Mouse (Mus musculus) heart, embryonic 11.5 days (tissue): ENCODE data around the gene Catsperb. TPM values are rescaled to one million over a fixed set of nuclear protein-coding genes. Genes with fewer than 3 reads are reported as not detected.
"Not testable (repeated sequence)": the region's sequence is repeated elsewhere in the genome, so short reads cannot be mapped to it uniquely, and the experiment has no call there.

Source experiments
- ATAC-seq: fragments of 200-750 bp; cut with Nextera tagmentation; replicated peaks from 2 replicates; pipeline ENCODE4 v1.8.0; 2017; ENCODE audit warnings: moderate library complexity; ENCODE audit not compliant: insufficient number of reproducible peaks, low FRiP score, low TSS enrichment
- H3K27ac ChIP-seq: fragments of 300-500 bp; sonication (generic); 2 replicates; pipeline ENCODE4 v1.5.1; 2014; ENCODE audit warnings: mild to moderate bottlenecking, low read depth, low read length
- H3K27me3 ChIP-seq: fragments of 300-500 bp; sonication (generic); 2 replicates; pipeline ENCODE4 v1.6.1; 2014; ENCODE audit warnings: mild to moderate bottlenecking, low read length, mixed read lengths; ENCODE audit not compliant: control insufficient read depth, insufficient read depth
- H3K36me3 ChIP-seq: fragments of 300-500 bp; sonication (generic); 2 replicates; pipeline ENCODE4 v1.6.1; 2014; ENCODE audit warnings: mild to moderate bottlenecking, low read length, moderate library complexity, mixed read lengths; ENCODE audit not compliant: control insufficient read depth, insufficient read depth
- H3K4me1 ChIP-seq: fragments of 300-500 bp; sonication (generic); 2 replicates; pipeline ENCODE4 v1.6.1; 2014; ENCODE audit warnings: low read length; ENCODE audit not compliant: control insufficient read depth, insufficient read depth
- H3K4me2 ChIP-seq: fragments of 300-500 bp; sonication (generic); 2 replicates; pipeline ENCODE4 v1.6.1; 2014; ENCODE audit warnings: mild to moderate bottlenecking, moderate library complexity
- H3K4me3 ChIP-seq: fragments of 300-500 bp; sonication (generic); 2 replicates; pipeline ENCODE4 v1.5.1; 2014; ENCODE audit warnings: low read depth, low read length
- H3K9ac ChIP-seq: fragments of 300-500 bp; sonication (generic); 2 replicates; pipeline ENCODE4 v1.6.1; 2014; ENCODE audit warnings: mild to moderate bottlenecking, low read depth, low read length, moderate library complexity
- H3K9me3 ChIP-seq: fragments of 300-500 bp; sonication (generic); replicated peaks from 2 replicates; pipeline ENCODE4 v1.6.1; 2016; ENCODE audit warnings: low read length; ENCODE audit not compliant: control insufficient read depth
- WGBS: fragments of 180-500 bp; shearing (Covaris S2); extraction: QIAGEN DNeasy Blood & Tissue Kit; methylation state at CpG from one replicate; pipeline ENCODE4 v1.1.7; 2014; ENCODE audit not compliant: insufficient replicate concordance; 5-methylcytosine and 5-hydroxymethylcytosine counted together
- polyA plus RNA-seq: library from polyadenylated mRNA; unstranded; fragments of >200 nt; fragmentation: Nextera tagmentation; extraction: Ambion mirVana; gene quantifications from 2 replicates; pipeline ENCODE4 v1.2.1, GENCODE M21; 2014

The Catsperb gene
- polyA plus RNA-seq = not detected in 2 replicates

- 73% methylated on average over 1 of the region's 1 CpGs for WGBS
- not testable (repeated sequence) for H3K36me3 ChIP-seq, H3K27me3 ChIP-seq, ATAC-seq, H3K9ac ChIP-seq, H3K9me3 ChIP-seq, H3K4me3 ChIP-seq, H3K27ac ChIP-seq, H3K4me1 ChIP-seq, H3K4me2 ChIP-seq
These were observed at the start of gene Catsperb for GRCm38 (mm10) chr12:101404353-101404752. Gene Catsperb, plus strand, starts transcription at chr12:101404653.

- not testable (repeated sequence) for ATAC-seq
These were observed 43.0 kb upstream of the Catsperb start for GRCm38 (mm10) chr12:101361468-101361867.

GRCm38 (mm10) chr12:101381460-101381859 lies 23.0 kb upstream of the Catsperb start:
- not testable (repeated sequence) for ATAC-seq, H3K4me1 ChIP-seq, H3K27ac ChIP-seq, H3K9ac ChIP-seq, H3K4me2 ChIP-seq, H3K4me3 ChIP-seq, H3K9me3 ChIP-seq, H3K27me3 ChIP-seq, H3K36me3 ChIP-seq
- no CpG with 5 or more reads among the region's 1 CpGs for WGBS

More at GRCm38 (mm10) chr12:101361468-101361867, 43.0 kb upstream of the Catsperb start:
- WGBS = 73% methylated on average over 1 of the region's 1 CpGs
- not testable (repeated sequence) for H3K4me3 ChIP-seq, H3K9me3 ChIP-seq, H3K4me2 ChIP-seq, H3K36me3 ChIP-seq, H3K4me1 ChIP-seq, H3K27ac ChIP-seq, H3K27me3 ChIP-seq, H3K9ac ChIP-seq

DNA sequence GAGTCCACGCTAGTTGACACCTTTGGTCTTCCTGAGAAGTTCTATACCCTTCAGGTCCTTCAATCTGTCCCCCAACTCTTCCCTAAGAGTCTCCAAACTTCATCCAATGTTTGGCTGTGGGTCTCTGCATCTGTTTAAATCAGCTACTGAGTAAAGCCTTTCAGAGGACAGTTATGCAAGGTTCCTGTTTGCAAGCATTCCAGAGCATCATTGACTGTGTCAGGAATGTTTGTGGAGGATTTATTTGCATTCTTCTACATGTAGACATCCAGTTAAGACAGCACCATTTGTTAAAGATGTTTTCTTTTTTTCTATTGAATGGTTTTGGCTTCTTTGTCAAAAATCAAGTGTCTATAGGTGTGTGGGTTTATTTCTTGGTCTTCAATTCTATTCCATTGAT lies 21.7 kb downstream of the Catsperb start:
- no peak overlapping the region for H3K4me3 ChIP-seq
- no peak overlapping the region for H3K4me2 ChIP-seq
- H3K4me1 ChIP-seq = no peaks in the 10 kb centered on the region
- H3K9me3 ChIP-seq = no peaks in the 10 kb centered on the region
- H3K27ac ChIP-seq = no peak overlapping the region
- no peaks in the 10 kb centered on the region for H3K36me3 ChIP-seq
- no peak overlapping the region for H3K9ac ChIP-seq
- 68% methylated on average over 1 of the region's 1 CpGs for WGBS
- ATAC-seq = no peak
- H3K27me3 ChIP-seq = no peaks in the 10 kb centered on the region

DNA sequence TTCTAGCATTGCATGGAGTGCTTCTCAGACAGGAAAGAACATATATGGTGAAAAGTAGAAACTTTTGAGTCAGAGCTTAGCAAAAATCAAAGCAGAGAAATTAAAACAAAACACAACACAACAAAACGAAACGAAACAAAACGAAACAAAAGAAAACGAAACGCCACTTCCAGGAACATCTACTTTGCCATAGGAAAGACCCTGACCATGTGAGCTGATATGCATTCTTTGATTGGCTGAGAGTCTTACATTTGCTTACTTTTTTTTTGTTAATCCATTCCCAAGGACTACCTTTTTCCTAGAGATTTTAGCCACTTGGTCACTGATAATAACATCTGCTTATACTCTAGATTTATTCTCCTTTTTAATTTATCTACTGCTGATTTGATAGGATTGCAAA lies 57.6 kb downstream of the Catsperb start:
- Histone ChIP-seq H3K36me3 (no peaks in the 10 kb centered on the region), H3K27me3 (no peaks in the 10 kb centered on the region), H3K9ac (no peak overlapping the region), H3K4me3 (no peak overlapping the region), H3K4me1 (no peaks in the 10 kb centered on the region), H3K4me2 (no peak overlapping the region), H3K9me3 (no peaks in the 10 kb centered on the region), H3K27ac (no peak overlapping the region)
- 88% methylated on average over 5 of the region's 5 CpGs for WGBS
- ATAC-seq = no peak

DNA sequence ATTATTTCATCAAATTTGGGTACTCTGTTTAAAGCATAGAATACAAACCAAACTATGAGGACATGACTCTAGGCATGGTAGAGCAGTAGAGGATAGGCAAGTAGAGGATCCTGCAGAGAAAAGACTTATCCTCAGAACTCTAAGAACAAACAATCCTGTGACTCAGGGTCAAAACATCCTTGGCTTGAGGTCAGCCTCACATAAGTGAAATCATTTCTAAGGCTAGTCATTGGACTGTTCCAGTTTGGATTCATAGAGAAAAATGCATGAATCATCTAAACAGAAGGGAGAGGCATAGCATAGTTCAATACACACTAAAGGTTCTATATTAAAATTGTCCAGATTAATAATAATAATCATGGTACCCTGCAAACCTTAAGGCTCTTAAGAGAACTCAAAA lies 79.1 kb downstream of the Catsperb start:
- H3K27ac ChIP-seq = no peak overlapping the region
- H3K9ac ChIP-seq = no peak overlapping the region
- no peak overlapping the region for H3K4me2 ChIP-seq
- H3K27me3 ChIP-seq = no peaks in the 10 kb centered on the region
- H3K36me3 ChIP-seq = no peaks in the 10 kb centered on the region
- H3K9me3 ChIP-seq = no peaks in the 10 kb centered on the region
- no peak overlapping the region for H3K4me3 ChIP-seq
- H3K4me1 ChIP-seq = no peaks in the 10 kb centered on the region
- no peak for ATAC-seq

GRCm38 (mm10) chr12:101511326-101511725 lies 106.9 kb downstream of the Catsperb start:
- WGBS = 77% methylated on average over 2 of the region's 2 CpGs
- H3K4me1 ChIP-seq = not testable (repeated sequence)

GRCm38 (mm10) chr12:101606622-101607021 lies 202.2 kb downstream of the Catsperb start:
- H3K27ac ChIP-seq, H3K9ac ChIP-seq, ATAC-seq, H3K9me3 ChIP-seq, H3K4me2 ChIP-seq, H3K27me3 ChIP-seq, H3K36me3 ChIP-seq, H3K4me3 ChIP-seq, H3K4me1 ChIP-seq: not testable (repeated sequence)

More at GRCm38 (mm10) chr12:101511326-101511725, 106.9 kb downstream of the Catsperb start:
- not testable (repeated sequence) for H3K36me3 ChIP-seq, H3K4me3 ChIP-seq, H3K4me2 ChIP-seq, ATAC-seq, H3K9me3 ChIP-seq, H3K9ac ChIP-seq, H3K27me3 ChIP-seq, H3K27ac ChIP-seq

DNA sequence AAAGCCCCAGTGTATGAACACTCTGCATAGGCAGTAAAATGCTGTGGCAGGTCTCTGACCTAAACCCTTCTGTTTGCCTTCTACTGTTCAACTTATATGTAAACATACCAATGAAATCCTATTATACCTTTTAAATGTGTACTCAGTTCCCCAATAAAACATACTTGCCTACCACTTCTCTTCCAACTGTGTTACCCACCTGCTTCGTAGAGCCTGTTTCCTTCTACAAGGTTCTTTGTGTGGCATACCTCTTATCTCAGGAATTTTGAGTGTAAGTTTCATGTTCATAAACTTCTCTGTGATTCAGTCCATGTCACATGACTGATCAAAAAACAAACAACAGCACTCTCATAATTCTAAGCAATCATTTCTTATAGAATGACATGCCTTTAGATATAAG lies 228.7 kb downstream of the Catsperb start:
- Histone ChIP-seq H3K9me3 (no peaks in the 10 kb centered on the region), H3K4me1 (no peaks in the 10 kb centered on the region), H3K4me3 (no peak overlapping the region), H3K36me3 (no peaks in the 10 kb centered on the region), H3K9ac (no peak overlapping the region), H3K4me2 (no peak overlapping the region), H3K27ac (no peak overlapping the region), H3K27me3 (no peaks in the 10 kb centered on the region)
- 85% methylated on average over 1 of the region's 1 CpGs for WGBS
- ATAC-seq = no peak
